Mouse (Mus musculus) CH12.LX (cell line): Measurements from ENCODE around the gene Pde4d. TPM values are rescaled to one million over a fixed set of nuclear protein-coding genes. Genes with fewer than 3 reads are reported as not detected.

ENCODE experiments used
- DNase-seq: peaks from one replicate; pipeline ENCODE4 v3.0.0-alpha.2; 2013; ENCODE audit errors: extremely low read depth
- H3K27ac ChIP-seq: 2 replicates; pipeline ENCODE4 v1.5.1; 2012; ENCODE audit warnings: low read depth, mild to moderate bottlenecking, control low read depth, moderate library complexity; ENCODE audit not compliant: insufficient read depth
- H3K27me3 ChIP-seq: replicated peaks from 2 replicates; pipeline ENCODE3; 2012; ENCODE audit warnings: inconsistent platforms
- H3K36me3 ChIP-seq, 2 experiments: replicated peaks in 1 of 2; 2 replicates each; pipeline versions ENCODE3 to v1.6.1; 2012; ENCODE audit warnings: inconsistent platforms in 1 of 2, low read length in 1 of 2, mild to moderate bottlenecking in 1 of 2, mixed read lengths in 1 of 2, moderate library complexity in 1 of 2; ENCODE audit not compliant: control insufficient read depth in 1 of 2, insufficient read depth in 1 of 2
- H3K4me1 ChIP-seq, 2 experiments: 2 replicates each; pipeline ENCODE4 v1.6.1; 2012; ENCODE audit warnings: inconsistent platforms in 1 of 2, moderate library complexity in 1 of 2; ENCODE audit not compliant: insufficient read depth in 2 of 2, control insufficient read depth in 1 of 2
- H3K4me2 ChIP-seq: 2 replicates; pipeline ENCODE4 v1.6.1; 2012; ENCODE audit warnings: low read depth, mild to moderate bottlenecking, control low read depth; ENCODE audit not compliant: poor library complexity, insufficient read depth, severe bottlenecking
- H3K4me3 ChIP-seq, 3 experiments: fragments of 150-350 bp in 1 of 3; sonication (generic) in 1 of 3; replicated peaks in 1 of 3; 2 replicates each; pipeline versions ENCODE3 to v1.5.1; 2011 to 2012; ENCODE audit warnings: low read depth in 2 of 3, low read length in 2 of 3, mild to moderate bottlenecking in 2 of 3, moderate library complexity in 2 of 3, control low read depth in 1 of 3, improper control_type of control experiment in 1 of 3, inconsistent platforms in 1 of 3, mixed read lengths in 1 of 3; ENCODE audit not compliant: poor library complexity in 1 of 3
- H3K79me2 ChIP-seq: replicated peaks from 2 replicates; pipeline ENCODE4 v1.6.1; 2012; ENCODE audit warnings: mild to moderate bottlenecking, moderate library complexity; ENCODE audit not compliant: control insufficient read depth, poor library complexity, insufficient read depth, severe bottlenecking; ENCODE audit errors: extremely low read depth
- H3K9ac ChIP-seq: 2 replicates; pipeline ENCODE4 v1.6.1; 2012; ENCODE audit warnings: low read depth, mild to moderate bottlenecking, control low read depth, moderate library complexity; ENCODE audit not compliant: insufficient read depth
- H3K9me3 ChIP-seq: replicated peaks from 2 replicates; pipeline ENCODE3; 2012; ENCODE audit warnings: low read length, inconsistent platforms, mixed read lengths
- CHD1 ChIP-seq: IDR thresholded peaks from 2 replicates; pipeline ENCODE4 v1.6.1; 2012; ENCODE audit warnings: low read depth, low read length, improper control_type of control experiment, inconsistent platforms
- CHD2 ChIP-seq: IDR thresholded peaks from 2 replicates; pipeline ENCODE4 v1.6.1; 2011; ENCODE audit warnings: low read length, improper control_type of control experiment
- E2F4 ChIP-seq: IDR thresholded peaks from 2 replicates; pipeline ENCODE4 v1.6.1; 2011; ENCODE audit warnings: low read depth, low read length, improper control_type of control experiment; ENCODE audit not compliant: insufficient replicate concordance
- EP300 ChIP-seq: IDR thresholded peaks from 2 replicates; pipeline ENCODE4 v1.6.1; 2011; ENCODE audit warnings: low read length, improper control_type of control experiment
- GABPA ChIP-seq: IDR thresholded peaks from 2 replicates; pipeline ENCODE4 v1.6.1; 2012; ENCODE audit warnings: low read depth, low read length, improper control_type of control experiment, inconsistent platforms; ENCODE audit not compliant: insufficient replicate concordance
- IRF4 ChIP-seq: IDR thresholded peaks from 2 replicates; pipeline ENCODE4 v1.6.1; 2014; ENCODE audit warnings: low read depth, mild to moderate bottlenecking, inconsistent platforms, low read length, improper control_type of control experiment
- JUN ChIP-seq: IDR thresholded peaks from 2 replicates; pipeline ENCODE4 v1.6.1; 2011; ENCODE audit warnings: low read depth, mild to moderate bottlenecking, low read length, improper control_type of control experiment, moderate library complexity; ENCODE audit not compliant: insufficient read depth
- KAT2A ChIP-seq: IDR thresholded peaks from 2 replicates; pipeline ENCODE4 v1.6.1; 2012; ENCODE audit warnings: low read length, improper control_type of control experiment, inconsistent platforms; ENCODE audit not compliant: insufficient replicate concordance
- MAFK ChIP-seq: IDR thresholded peaks from 2 replicates; pipeline ENCODE4 v1.6.1; 2011; ENCODE audit warnings: low read length, improper control_type of control experiment; ENCODE audit not compliant: insufficient replicate concordance
- MAX ChIP-seq: IDR thresholded peaks from 2 replicates; pipeline ENCODE4 v1.6.1; 2011; ENCODE audit warnings: low read length, improper control_type of control experiment
- MAZ ChIP-seq: IDR thresholded peaks from 2 replicates; pipeline ENCODE4 v1.6.1; 2012; ENCODE audit warnings: low read depth, mild to moderate bottlenecking, inconsistent platforms, low read length, improper control_type of control experiment, moderate library complexity
- MXI1 ChIP-seq: IDR thresholded peaks from 2 replicates; pipeline ENCODE4 v1.6.1; 2011; ENCODE audit warnings: mild to moderate bottlenecking, low read depth, low read length, improper control_type of control experiment
- NRF1 ChIP-seq: IDR thresholded peaks from 2 replicates; pipeline ENCODE4 v1.6.1; 2014; ENCODE audit warnings: low read depth, mild to moderate bottlenecking, inconsistent platforms, low read length, improper control_type of control experiment, moderate library complexity
- PAX5 ChIP-seq: IDR thresholded peaks from 2 replicates; pipeline ENCODE4 v1.6.1; 2012; ENCODE audit warnings: low read length, inconsistent platforms, mixed read lengths
- POLR2AphosphoS2 ChIP-seq: IDR thresholded peaks from 2 replicates; pipeline ENCODE4 v1.6.1; 2011; ENCODE audit warnings: low read depth, low read length, improper control_type of control experiment
- RCOR1 ChIP-seq: conservative IDR thresholded peaks from 2 replicates; pipeline ENCODE4 v1.6.1; 2012; ENCODE audit warnings: low read depth, mild to moderate bottlenecking, inconsistent platforms, low read length, improper control_type of control experiment
- SIN3A ChIP-seq: IDR thresholded peaks from 2 replicates; pipeline ENCODE4 v1.6.1; 2012; ENCODE audit warnings: low read length, improper control_type of control experiment, inconsistent platforms
- ZKSCAN1 ChIP-seq: IDR thresholded peaks from 2 replicates; pipeline ENCODE4 v1.6.1; 2012; ENCODE audit warnings: low read depth, inconsistent platforms, low read length, improper control_type of control experiment, borderline replicate concordance
- dilution Hi-C: fragments of 300-500 bp; cut with MboI; formaldehyde crosslinking; loops from 2 replicates; pipeline ENCODE4 v1.14.3; 2020; ENCODE audit warnings: low sequenced_read_pairs; ENCODE audit not compliant: extremely low pct_unique_long_range_greater_than_20kb, extremely low pct_ligation_motif_present
- in situ Hi-C: fragments of 300-500 bp; cut with MboI; formaldehyde crosslinking; loops from 3 replicates; pipeline ENCODE4 v1.14.3; 2019; ENCODE audit warnings: low sequenced_read_pairs, low pct_ligation_motif_present, low pct_unique_long_range_greater_than_20kb, mixed read lengths
- polyA plus RNA-seq: library from polyadenylated mRNA; unstranded; fragments of >175 nt; gene quantifications from 2 replicates; pipeline ENCODE4 v1.2.1, GENCODE M21; 2012; ENCODE audit warnings: low read depth; ENCODE audit not compliant: insufficient read length
- total RNA-seq, 2 experiments: library from RNA; depleted of rRNA; stranded (reverse); fragments of 300-350 nt in 1 of 2; fragments of >200 nt in 1 of 2; gene quantifications; 2 replicates each; pipeline ENCODE4 v1.2.3; 2012 to 2014

Pde4d gene
- total and polyA plus RNA-seq, 3 experiments = not detected

DNA sequence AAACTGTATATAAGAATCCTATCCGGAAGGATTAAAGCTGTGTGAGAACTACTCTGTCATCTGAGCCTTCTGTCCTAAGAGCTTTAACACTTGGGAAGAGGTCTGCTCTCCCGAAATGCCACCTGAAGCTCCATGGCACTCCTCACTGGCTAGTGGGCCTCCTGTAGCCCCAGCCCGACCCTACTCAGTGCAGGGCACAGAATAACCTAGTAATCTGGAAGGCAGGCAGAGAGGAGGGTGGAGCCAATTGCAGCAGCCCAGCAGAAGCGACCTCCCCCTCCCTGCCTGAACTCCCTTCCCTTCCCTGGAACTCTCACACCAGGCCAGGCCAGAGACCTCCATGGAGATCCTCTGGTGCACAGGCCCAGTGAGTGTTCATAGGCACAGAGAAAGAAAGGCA is 608.3 kb downstream of the Pde4d start:
- dilution Hi-C loops = no loop called here
- H3K9me3 ChIP-seq = no peaks in the 10 kb centered on the region
- no peaks in the 10 kb centered on the region for H3K36me3 ChIP-seq
- in situ Hi-C loops = no loop called here
- no peaks in the 10 kb centered on the region for H3K4me1 ChIP-seq
- TF ChIP-seq POLR2AphosphoS2 (no peak), CHD2 (no peak), E2F4 (no peak), EP300 (no peak), IRF4 (no peak), ZKSCAN1 (no peak), NRF1 (no peak)
- H3K9ac ChIP-seq = no peak overlapping the region
- H3K27ac ChIP-seq = no peak overlapping the region
- no peaks in the 10 kb centered on the region for H3K79me2 ChIP-seq
- no peaks in the 10 kb centered on the region for H3K27me3 ChIP-seq
- no peak overlapping the region for H3K4me2 ChIP-seq
- DNase-seq = no peak
- H3K4me3 ChIP-seq = no peak overlapping the region

GRCm38 (mm10) chr13:109066581-109067159 is 616.9 kb downstream of the Pde4d start:
- DNase-seq = no peak
- no peaks in the 10 kb centered on the region for H3K4me1 ChIP-seq
- no peak for TF ChIP-seq NRF1
- TF ChIP-seq MAZ = no peak
- no peak for TF ChIP-seq MAFK
- TF ChIP-seq SIN3A = no peak
- no peak for TF ChIP-seq JUN
- TF ChIP-seq PAX5 = no peak
- no peak for TF ChIP-seq KAT2A
- TF ChIP-seq MXI1 = no peak
- no peak for TF ChIP-seq RCOR1
- no peak for TF ChIP-seq CHD1
- no peak for TF ChIP-seq GABPA
- no peak for TF ChIP-seq MAX
- no peak for TF ChIP-seq E2F4
- no peak overlapping the region for H3K9ac ChIP-seq
- no peak overlapping the region for H3K4me3 ChIP-seq
- H3K36me3 ChIP-seq = no peaks in the 10 kb centered on the region
- no peaks in the 10 kb centered on the region for H3K27me3 ChIP-seq
- H3K4me2 ChIP-seq = no peak overlapping the region
- H3K79me2 ChIP-seq = no peaks in the 10 kb centered on the region
- in situ Hi-C loops (no loop called here), dilution Hi-C loops (no loop called here)
- H3K9me3 ChIP-seq = no peaks in the 10 kb centered on the region
- H3K27ac ChIP-seq = no peak overlapping the region
